Mouse (Mus musculus): ENCODE measurements at regions not wholly inside any gene's neighbourhood (a gene's known extent, or its start where the extent isn't known, plus 50 kb on each side); places are given as distances from the start of the nearest gene placed in this dataset.

DNA sequence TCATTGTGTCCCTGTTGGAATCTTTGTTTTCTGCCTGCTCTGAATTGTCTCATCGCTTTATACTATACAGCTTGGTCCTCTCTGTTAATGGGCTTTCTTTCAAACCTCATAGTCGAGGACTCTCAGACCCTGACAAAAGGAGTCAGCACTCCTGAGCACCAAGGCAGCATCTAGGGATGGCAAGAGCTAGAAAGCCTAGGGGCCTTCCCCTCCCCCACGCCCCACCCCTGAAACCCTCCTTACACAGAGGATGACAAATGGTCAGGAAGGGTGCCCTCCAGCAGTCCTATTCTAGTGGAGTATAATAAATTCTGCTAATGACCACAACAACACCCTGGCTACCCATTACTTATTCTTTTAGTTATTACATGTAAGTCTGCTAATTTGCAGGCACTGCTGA lies 74.4 kb downstream of the Tbx19 start:
- intact Hi-C loops (cut with DNase I) = no loop called here
- no peak for DNase-seq

DNA sequence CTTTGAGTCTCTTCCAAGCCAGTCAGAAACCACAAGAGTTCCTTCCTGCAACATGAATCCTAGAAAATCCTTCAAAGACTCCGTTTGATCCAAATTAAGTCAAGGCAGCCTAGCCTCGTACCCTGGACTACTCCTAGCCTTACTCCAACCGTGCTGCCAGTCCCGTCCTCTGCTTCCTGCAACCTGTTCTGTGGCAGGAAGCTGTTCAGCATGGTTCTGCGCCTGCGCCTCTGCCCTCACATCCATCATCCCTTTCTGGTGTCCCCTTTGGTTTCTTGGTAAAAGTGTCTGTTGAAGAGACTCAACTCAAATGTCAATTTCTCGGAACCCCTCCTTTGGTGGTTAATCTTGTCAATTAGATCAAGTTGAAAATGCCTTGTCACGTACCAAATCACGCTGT lies 75.8 kb downstream of the Tbx19 start:
- intact Hi-C loops (cut with DNase I) = no loop called here
- DNase-seq = no peak

DNA sequence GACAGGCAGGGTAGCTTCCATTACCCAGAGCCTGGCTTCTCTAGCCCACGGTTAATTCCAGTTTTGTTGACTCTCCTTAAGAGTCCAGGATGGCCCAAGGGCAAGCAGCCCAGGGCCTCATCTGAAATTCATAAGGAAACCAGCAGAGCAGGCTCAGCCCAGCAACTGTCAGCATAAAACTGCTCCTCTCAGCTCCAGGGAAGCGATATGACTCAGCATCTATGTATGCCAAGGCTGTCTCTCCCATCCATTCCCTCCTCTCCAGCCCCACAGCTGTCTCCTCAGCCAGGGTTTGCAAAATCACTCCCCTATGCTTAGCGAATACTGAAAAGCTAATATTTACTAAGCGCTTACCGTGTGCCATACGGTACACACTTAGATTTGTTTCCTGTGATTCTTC lies 76.4 kb downstream of the Tbx19 start:
- intact Hi-C loops (cut with DNase I) = no loop called here

DNA sequence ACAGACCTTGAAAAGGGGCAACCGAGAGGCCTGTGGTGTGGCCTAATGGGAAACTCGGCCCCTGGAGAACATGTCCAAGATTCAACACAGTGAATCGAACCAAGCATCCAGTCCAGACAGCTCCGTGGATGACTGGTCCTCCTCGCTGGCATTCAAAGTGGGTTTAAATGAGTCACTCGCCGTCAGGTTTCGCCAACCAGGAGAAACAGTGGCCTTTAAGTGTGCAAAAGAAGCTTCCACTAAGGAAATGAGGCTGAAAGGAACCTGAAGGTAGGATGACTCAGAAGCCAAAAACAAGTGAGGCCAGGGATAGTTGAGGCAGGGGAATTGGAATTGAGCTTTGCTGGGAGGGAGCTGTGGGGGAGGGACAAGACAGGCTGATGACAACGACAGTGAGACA lies 80.2 kb downstream of the Tbx19 start:
- DNase-seq = no peak
- intact Hi-C loops (cut with DNase I) = no loop called here

More for the DNA sequence above, 76.4 kb downstream of the Tbx19 start:
- DNase-seq = peak; percentile 44 to 60

DNA sequence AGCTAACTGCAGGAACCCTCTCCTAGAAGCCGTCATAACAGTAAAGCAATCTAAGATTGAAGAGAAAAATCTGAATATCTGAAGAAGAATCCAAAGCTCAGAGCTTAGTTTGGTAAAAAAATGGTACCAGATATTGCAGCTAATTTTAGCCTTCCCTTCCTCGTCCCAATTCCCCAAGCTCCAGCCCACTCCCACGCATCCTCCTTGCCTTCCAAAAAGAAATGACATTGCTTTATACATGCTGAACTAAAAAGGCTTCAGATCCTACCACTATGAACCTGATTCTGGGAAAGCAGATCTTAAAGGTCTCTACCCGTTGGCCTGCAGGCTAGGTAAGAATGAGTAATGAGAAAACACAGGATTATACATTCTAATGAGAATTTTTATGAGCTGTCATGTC lies 83.3 kb downstream of the Tbx19 start:
- intact Hi-C loops (cut with DNase I) = loop anchor here (1.0 kb wide), 1 partner anchor 14 kb away; no protein-coding TSS in a partner anchor
- no peak for DNase-seq

DNA sequence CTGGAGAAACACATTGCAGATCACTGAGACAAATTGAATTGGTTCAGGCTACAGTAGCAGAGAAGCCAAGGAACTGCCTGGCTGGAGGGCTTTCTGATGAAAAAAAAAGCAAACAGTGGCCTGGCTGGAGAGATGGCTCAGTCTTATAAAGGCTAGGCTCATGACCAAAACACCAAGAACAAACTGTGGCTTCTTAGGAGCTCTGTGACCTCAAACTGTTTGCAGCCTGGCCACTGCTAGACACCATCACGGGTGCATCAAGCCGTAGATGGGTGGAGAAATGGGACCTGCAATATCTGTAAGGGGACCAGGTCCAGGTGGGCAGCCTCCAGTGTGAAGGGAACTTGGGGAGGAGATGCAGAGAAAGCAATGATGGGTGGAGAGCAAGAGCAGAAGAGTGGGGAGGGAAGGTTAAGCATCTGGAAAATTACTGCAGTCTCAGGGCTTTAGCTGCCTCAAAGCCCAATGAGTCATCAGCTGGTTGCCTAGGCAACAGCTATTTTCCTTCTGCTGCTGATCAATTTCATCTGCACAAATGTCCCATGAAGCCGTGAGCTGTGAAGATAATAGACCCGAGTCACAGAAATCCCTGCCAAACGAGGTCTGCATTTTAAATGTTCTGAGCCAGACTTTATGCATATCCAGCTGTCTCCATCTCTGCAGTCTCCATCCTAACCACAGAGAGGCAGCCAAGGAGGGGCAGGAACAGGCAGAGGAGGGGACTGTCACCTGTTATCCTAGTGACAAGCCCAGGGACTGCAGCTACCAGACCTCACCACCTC lies 85.1 kb downstream of the Tbx19 start:
- intact Hi-C loops (cut with DNase I) = no loop called here

DNA sequence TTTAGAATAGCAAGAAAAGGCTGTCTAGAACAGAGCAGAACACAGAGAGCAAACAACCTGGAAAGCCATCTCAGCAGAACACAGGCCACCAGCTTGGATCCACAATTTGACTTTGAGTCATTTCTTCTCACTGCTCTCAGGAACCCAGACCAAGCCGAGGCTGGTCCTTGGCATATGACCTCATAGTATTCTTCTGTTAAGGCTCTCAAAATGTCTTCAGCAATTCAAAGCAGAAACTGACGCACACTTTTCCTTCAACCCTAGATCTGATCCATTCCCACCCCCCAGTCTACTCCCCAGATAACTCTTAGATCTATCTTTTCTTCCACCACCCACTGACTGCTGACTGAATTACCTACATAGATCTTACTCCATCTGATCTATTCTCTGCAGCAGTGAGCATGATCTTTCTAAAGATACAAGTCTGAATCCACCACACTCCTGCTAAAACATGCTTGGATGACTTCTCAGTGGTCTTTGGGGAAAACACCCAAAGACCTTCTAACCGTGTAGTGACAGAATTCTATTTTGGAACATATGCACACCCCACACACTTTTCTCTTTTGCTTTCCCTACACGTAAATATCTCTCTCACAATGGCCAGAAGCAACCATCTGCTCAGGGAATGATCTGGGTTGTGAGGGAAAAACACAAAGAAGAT lies 88.6 kb downstream of the Tbx19 start:
- intact Hi-C loops (cut with DNase I) = no loop called here
- no peak for DNase-seq

More for the DNA sequence above, 85.1 kb downstream of the Tbx19 start:
- DNase-seq = peak; percentile 20 to 50

DNA sequence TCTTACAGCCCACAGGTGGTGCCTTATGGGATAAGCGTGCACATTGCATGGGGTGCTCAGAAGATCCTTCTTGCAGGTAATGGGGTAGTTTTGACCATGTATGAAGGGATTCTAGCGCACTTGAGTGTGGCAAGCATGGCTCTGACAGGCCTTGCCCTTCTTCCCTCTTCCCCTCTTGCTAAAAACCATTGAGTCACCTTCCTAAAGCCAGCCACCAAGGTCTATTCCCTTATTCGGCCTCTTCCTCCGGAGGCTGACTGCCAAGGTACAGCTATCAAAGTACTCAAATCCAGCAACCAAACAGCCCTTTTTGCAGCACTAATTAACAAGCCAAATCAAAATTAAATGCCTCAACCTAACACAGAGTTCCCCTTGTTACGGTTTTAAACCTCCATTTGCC lies 95.6 kb downstream of the Tbx19 start:
- DNase-seq = no peak
- intact Hi-C loops (cut with DNase I) = no loop called here

DNA sequence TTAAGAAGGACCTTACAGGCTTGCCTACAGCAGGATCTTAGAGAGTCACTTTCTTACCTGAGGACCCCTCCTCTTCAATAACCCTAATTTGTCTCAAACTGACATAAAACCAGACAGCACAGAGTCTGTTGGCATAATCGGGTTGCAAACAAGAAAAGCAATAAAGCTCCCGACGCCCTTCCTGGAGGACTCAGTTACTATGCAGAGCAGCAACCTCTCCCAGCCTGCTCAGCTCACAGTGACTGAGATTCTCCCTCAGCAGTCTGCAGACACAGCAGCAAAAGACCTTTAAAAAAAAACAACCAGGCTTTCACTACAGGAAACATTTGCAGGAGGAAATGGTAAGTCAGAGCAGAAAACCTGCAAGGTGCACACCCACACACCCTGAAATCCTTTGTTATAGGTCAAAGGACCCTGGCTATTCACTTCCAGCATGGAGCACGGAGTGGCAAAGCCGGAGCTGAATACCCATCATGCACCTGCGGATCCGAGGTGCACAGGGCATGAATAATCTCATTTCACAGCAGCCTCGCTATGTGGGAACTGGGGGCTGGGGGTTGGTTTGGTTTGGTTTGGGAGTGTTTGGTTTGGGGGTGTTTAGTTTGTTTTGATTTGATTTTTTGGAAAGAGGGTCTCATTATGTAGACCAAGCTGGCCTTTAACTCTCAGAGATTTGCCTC lies 97.6 kb downstream of the Tbx19 start:
- DNase-seq = no peak
- intact Hi-C loops (cut with DNase I) = loop anchor here (1.0 kb wide), 1 partner anchor 14 kb away; no protein-coding TSS in a partner anchor

DNA sequence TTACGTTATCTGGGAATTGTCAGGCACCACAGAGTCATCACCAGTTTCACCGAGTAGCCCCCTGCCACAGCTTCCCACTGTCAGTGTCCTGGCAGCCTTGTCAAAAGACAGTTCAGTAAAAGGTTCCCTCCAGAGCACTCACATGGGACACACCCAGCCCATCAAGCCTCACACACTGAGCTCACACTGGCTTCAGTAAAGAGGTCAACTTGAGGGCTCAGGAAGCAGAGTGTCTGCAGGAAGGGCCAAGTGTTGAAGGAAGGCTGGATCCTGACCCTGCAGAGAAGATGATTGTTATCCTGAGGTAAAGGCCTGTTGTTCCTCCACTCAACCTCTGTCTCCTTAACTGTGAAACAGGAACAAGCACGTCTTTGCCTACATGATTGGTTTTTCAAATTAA lies 99.2 kb downstream of the Tbx19 start:
- no peak for DNase-seq
- intact Hi-C loops (cut with DNase I) = no loop called here

DNA sequence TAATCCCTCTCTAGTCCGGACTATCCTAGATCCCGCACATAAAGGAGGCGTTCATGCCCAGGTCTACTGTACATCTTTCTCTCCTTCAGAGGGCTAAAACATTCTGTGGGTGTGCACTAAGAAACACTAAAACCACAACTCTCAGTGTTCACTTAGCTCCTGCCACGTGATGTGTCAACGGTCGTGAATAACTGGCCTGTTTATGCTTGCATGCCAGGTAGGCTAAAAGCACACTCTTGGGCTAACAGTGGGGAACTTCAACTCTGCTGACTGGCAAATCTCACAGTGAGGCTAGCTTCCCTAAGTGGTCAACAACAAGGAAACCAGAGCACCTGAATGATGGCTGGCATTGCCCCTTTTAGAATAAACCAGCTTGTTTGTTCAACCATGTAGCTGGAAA lies 106.3 kb downstream of the Tbx19 start:
- DNase-seq = no peak
- intact Hi-C loops (cut with DNase I) = no loop called here

DNA sequence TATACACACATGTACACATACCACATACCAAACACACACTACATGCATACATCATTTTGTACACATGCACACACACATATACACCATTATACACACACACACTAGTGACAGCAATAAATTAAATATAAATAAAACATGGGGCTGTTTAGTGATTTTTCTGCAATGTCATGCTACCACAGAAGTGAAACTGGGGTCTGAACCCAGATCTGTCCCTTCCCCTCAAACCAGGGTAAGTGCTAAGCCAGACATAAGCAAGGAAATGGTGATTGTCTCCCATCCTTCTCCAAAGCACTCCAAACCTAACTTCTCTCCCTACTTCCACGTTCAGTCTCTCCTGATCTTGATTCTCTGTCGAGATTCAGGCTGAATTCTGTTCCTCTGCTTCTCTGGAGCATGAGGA lies 109.3 kb downstream of the Tbx19 start:
- intact Hi-C loops (cut with DNase I) = no loop called here

DNA sequence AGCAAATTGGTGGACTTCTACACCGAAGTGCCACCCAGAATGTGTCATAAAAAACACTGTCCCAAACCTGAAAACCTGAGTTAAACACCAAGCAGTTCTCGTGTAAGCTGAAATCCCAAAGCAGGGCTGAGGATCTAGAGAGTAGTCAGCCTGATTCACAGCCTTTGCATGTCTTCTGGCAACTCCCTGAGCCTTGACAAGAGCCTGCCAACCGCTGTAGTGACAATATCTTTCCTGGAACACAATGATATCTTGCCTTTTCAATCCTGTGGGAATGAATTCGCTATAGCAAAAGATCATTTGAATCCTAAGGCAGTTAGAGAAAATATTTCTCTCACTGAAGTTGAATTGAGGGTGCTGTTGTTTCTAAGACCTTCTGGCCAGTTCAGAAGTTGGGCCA lies 110.4 kb downstream of the Tbx19 start:
- intact Hi-C loops (cut with DNase I) = no loop called here
- DNase-seq = no peak

More for the DNA sequence above, 109.3 kb downstream of the Tbx19 start:
- DNase-seq = no peak

DNA sequence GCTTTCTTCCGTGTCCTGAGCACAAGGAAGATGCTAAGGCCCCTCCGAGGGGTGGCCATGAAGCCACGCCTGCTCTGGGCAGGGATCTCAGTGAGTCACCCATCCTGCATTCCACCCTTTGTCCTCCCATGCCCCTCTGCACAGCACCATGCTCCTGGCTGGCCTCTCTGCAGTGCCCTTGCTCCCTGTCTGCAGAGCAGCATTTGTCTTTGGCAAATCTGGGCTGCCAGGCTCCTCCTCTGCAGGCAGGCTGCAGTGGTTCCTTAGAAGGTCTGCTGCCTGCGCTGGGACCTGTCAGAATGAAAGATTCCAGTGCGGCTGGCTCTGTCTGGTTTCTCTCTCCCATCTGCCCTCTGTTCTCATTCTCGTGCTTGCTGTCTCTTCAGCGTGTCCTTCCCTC lies 111.3 kb upstream of the Xcl1 start:
- intact Hi-C loops (cut with DNase I) = no loop called here
- DNase-seq = peak; percentile 13 to 28

DNA sequence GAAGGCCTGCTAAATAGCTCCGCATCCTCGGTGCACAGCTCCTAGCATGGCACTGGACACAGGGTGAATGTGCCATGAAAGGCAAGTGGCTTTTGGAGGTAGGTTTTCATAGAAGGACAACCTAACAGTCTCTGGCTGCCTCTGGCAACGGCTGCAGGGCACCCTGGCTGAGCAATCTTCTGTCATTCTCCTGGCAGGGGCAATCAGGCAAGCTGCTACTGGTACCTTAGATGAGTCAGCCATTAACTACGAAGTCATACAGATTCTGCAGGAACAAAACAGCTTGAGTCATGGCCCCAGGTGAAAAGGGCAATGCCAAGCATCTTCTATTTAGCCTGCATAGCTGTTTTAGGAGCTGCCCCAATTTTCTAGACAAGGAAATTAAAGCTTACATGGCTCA lies 110.7 kb upstream of the Xcl1 start:
- DNase-seq = no peak
- intact Hi-C loops (cut with DNase I) = no loop called here

DNA sequence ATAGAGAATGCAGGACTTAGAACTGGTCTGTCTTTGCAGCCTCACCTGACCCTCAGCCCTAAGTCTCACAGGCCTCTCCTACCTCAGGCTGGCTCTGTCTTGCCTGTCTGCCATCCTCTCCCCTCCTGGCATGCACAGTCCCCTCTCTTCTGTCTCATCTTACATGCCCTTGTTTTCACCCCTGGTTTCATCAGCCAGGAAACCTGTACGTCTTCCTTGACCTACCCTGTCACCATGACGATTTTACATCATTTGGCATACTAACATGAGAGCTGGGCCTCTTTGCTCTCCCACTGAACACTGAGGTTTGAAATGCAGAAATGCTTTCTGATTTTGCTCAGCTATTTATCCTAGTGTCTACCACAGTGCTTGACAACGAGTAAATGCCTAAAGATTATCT lies 108.0 kb upstream of the Xcl1 start:
- intact Hi-C loops (cut with DNase I) = no loop called here
- no peak for DNase-seq

DNA sequence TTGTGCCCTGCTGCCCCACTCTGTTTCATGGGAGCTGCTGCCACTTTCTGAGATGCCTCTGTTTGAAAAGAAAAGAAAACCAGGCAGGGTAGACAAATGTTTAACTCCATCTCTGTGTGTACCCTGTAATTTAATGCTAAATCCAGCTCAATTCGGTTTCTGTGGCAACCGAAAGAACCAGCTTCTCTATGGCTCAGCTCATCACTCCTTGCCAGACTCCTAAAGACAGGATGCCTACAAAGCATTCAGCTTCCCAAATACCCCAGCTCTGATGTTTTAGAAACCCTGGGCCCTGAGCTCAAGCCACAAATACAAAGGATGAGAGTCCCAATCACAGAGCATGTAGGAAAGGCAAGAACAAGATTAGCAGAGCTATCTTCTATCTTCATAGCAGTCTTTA lies 106.8 kb upstream of the Xcl1 start:
- no peak for DNase-seq
- intact Hi-C loops (cut with DNase I) = no loop called here

DNA sequence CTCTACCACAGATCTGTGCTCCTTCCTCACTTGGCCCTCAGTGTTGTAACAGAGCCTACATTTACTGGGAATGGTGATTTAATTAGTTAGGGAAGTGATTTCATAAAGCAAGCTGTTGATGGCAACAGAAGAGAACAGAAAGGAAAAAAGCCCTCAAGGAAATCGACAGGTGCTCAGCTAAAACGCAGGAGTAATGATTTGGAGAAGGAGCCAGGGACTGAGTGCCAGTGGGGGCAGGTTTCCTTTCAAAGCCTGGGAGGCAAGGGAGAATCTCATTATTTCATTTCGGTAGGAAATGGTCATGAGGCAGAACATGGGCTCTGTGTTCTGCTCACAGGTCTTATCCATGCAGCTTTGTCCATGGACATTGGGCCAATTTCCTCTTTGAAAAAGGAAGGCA lies 101.3 kb upstream of the Xcl1 start:
- DNase-seq = no peak
- intact Hi-C loops (cut with DNase I) = loop anchor here (5.0 to 10.0 kb wide), 3 partner anchors 132 to 719 kb away; no protein-coding TSS in a partner anchor

DNA sequence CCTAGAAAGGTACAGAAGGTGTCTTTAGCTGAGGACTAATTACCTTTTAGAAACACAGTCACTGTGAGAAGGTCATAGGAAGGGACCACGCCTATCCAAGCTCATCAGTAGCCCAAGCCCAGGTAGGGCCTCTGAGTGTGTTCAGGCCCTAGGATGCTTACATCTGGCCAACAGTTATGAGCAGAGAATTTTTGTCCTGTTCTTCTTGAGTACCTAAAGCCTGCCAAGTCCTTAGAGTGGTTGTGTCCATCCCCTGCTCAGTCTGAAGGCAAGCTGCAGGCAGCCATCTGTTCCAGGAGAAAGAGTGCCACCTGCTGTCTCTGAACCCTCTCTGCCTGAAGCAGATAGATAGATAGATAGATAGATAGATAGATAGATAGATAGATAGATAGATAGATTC lies 100.3 kb upstream of the Xcl1 start:
- intact Hi-C loops (cut with DNase I) = loop anchor here (5.0 to 10.0 kb wide), 3 partner anchors 131 to 718 kb away; no protein-coding TSS in a partner anchor
- DNase-seq = peak in 1 of 2 experiments; percentile 23

DNA sequence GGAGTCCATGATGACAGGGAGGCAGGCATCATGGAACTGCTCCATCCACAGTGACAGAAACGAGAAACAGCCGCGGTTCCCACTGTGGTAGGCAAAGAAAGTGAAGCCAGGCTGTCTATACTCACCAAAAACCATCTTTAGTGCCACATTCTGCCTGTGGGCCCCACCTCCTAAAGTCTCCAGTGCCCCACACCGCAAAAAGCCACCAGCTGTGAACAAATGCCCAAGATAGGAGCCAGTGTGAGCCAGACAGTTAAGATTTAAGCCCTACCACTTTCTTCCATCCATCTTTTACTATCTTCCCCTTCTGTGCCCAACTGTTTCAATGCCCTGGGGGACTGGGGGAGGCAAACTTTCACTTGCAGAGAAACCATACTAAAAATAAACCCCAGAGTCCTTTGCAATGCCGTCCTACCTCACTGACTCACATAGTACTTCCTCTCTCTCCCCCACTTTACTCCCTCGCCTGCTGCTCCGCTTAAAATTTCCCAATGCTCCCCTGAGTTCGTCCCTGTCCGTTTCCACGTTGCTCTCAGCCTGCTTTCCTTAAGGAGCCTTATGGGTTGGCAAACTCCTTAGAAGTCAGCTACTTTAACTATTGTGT lies 85.7 kb upstream of the Xcl1 start:
- no peak for DNase-seq
- intact Hi-C loops (cut with DNase I) = no loop called here

DNA sequence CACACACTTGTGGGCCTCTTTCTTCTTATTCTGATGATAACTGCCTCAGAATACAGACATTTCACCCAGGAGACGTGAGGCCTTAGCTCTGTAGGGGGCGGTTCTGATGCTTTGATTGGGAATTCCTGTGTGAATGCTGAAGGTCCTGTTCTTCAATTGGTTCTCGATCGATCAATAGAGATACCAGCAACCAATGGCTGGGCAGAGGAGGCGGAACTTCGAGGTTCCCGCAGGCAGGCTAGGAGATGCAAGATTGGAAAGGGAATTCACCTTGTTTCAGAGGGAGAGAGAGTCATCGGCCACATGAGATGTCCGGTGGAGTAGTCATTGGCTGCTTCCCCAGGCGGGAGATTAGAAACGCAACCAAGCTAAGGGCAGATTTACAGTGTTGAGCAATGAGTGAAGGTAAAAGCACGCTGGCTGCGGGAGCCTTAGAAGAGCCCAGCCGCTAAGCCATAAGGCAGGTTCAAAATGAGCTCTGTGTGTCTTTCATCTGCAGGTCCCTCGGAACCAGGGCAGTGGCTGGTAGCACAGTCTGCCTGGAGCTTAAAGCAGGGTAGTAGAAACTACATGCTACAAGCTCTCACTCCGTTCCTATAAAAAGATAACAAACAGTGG lies 83.5 kb upstream of the Xcl1 start:
- intact Hi-C loops (cut with DNase I) = no loop called here
- no peak for DNase-seq
